Mouse (Mus musculus) C2C12 (cell line): ENCODE measurements around the gene Lhx8. TPM values are rescaled to one million over a fixed set of nuclear protein-coding genes. Genes with fewer than 3 reads are reported as not detected.

Source experiments
- H3K27me3 ChIP-seq: one replicate; pipeline ENCODE4 v1.6.1; 2011; ENCODE audit not compliant: control insufficient read depth, insufficient read depth, insufficient read length
- H3K36me3 ChIP-seq: one replicate; pipeline ENCODE4 v1.6.1; 2011; ENCODE audit not compliant: control insufficient read depth, insufficient read depth
- H3K4me3 ChIP-seq: one replicate; pipeline ENCODE4 v1.5.1; 2011; ENCODE audit warnings: mild to moderate bottlenecking, control low read depth; ENCODE audit not compliant: poor library complexity, insufficient read depth, severe bottlenecking
- H3K79me2 ChIP-seq: one replicate; pipeline ENCODE4 v1.6.1; 2011; ENCODE audit not compliant: control insufficient read depth, insufficient read depth
- H3K79me3 ChIP-seq: one replicate; pipeline ENCODE4 v1.6.1; 2011; ENCODE audit warnings: low read depth, control low read depth
- H3ac ChIP-seq: one replicate; pipeline ENCODE3; 2011; ENCODE audit warnings: low read depth; ENCODE audit not compliant: control insufficient read depth, insufficient read length
- CEBPB ChIP-seq: IDR thresholded peaks from one replicate; pipeline ENCODE4 v1.6.1; 2011; ENCODE audit warnings: low read depth, mild to moderate bottlenecking, control low read depth, moderate library complexity
- CTCF ChIP-seq: IDR thresholded peaks from one replicate; pipeline ENCODE4 v1.5.1; 2011; ENCODE audit not compliant: control insufficient read depth, insufficient read depth, insufficient read length
- FOSL1 ChIP-seq: IDR thresholded peaks from one replicate; pipeline ENCODE4 v1.8.0; 2011; ENCODE audit warnings: mild to moderate bottlenecking, low read length; ENCODE audit not compliant: poor library complexity, insufficient read depth, severe bottlenecking
- MAX ChIP-seq: IDR thresholded peaks from one replicate; pipeline ENCODE4 v1.6.1; 2011; ENCODE audit warnings: mild to moderate bottlenecking, control low read depth
- MYOD1 ChIP-seq: IDR thresholded peaks from one replicate; pipeline ENCODE4 v1.6.1; 2011; ENCODE audit warnings: low read depth; ENCODE audit not compliant: control insufficient read depth, insufficient read length
- MYOG ChIP-seq: IDR thresholded peaks from one replicate; pipeline ENCODE4 v1.6.1; 2011; ENCODE audit not compliant: control insufficient read depth, insufficient read length; ENCODE audit errors: extremely low read depth
- USF1 ChIP-seq: IDR thresholded peaks from one replicate; pipeline ENCODE4 v1.6.1; 2011; ENCODE audit warnings: low read depth, mild to moderate bottlenecking, control low read depth, moderate library complexity
- polyA plus RNA-seq: library from polyadenylated mRNA; unstranded; fragments of >200 nt; fragmentation: generic; extraction: Trizol; gene quantifications from one replicate; pipeline ENCODE4 v1.2.1, GENCODE M21; 2012; ENCODE audit warnings: missing spikeins

Lhx8 gene
- polyA plus RNA-seq, 1 experiment, result not detected

DNA sequence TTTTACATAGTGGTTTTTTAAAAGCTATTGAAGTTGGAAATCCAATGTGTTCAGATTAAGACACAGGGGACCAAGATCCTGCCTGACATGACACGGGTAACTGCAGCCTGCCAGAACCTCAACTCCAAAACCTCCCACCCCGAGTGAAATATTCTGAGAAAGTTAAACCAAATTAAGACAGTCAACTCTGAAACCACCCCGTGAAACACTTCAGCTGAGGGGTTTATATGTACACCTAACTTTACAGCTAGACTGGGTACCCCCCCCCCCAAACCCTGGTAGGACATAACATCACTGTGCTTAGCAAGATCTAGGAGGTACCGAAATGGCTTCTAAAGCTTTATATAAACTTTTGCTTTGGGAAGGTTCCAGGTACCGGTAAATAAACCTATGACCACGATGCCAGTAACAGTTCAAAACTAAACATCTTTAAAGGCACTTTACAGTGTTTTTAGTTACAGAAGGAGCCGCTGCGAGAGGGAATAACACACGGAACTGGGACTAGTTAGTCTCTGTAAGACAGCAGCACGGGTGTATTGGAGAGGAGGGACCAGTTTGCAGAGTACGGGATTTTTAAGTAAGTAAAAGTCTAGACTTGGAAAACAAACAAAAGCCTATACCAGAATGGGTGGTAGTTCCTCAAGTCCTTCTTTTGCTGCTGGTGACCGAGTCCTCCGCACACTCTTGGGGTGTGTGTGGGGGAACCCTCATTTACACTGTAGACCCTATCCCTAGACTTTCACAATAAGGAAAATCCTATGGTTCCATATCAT lies 3.2 kb downstream of the Lhx8 start:
- no peak overlapping the region for H3ac ChIP-seq
- TF ChIP-seq MYOD1 (no peak), MYOG (no peak), FOSL1 (no peak), CEBPB (no peak), USF1 (no peak), CTCF (no peak), MAX (no peak)
- H3K36me3 ChIP-seq, result no peaks in the 10 kb centered on the region
- H3K27me3 ChIP-seq, result peaks cover 35% of the 10 kb centered on the region
- no peak overlapping the region for H3K4me3 ChIP-seq
- no peaks in the 10 kb centered on the region for H3K79me2 ChIP-seq
- H3K79me3 ChIP-seq, result no peaks in the 10 kb centered on the region

DNA sequence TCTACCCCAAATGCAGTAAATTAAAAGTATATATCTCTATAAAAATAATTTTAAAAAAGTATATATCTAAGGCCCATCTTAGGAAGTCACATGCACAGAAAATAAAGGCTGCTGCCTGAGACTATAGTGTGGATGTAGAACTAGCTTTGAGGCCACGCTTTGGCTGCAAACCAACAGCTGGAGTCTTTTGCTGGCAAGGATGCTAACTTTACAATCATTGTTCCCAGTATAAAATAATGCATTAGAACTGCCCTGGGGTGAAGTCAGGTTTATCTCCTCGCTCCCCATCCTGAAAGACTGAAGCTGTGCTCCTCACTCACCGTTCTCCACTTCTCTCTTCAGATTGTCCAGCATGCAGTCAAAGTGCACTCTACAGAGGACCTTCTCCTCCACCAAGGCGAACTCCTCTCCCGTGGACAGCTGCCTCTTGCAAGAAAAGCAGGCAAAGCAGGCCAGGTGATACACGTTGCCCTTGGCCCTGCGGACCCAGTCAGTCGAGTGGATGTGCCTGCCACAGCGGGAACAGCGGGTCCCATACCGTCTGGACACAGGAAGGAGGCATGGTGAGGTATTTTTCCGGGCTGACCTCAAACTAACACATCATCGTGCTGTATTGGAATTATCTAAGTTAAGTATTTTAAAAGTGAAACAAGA lies 8.4 kb downstream of the Lhx8 start:
- TF ChIP-seq MAX, result no peak
- no peak for TF ChIP-seq CTCF
- TF ChIP-seq FOSL1, result no peak
- no peak for TF ChIP-seq MYOD1
- TF ChIP-seq USF1, result no peak
- no peak for TF ChIP-seq MYOG
- no peak for TF ChIP-seq CEBPB
- Histone ChIP-seq H3K27me3 (peaks cover 6% of the 10 kb centered on the region), H3ac (no peak overlapping the region), H3K79me3 (no peaks in the 10 kb centered on the region), H3K36me3 (no peaks in the 10 kb centered on the region), H3K79me2 (no peaks in the 10 kb centered on the region), H3K4me3 (no peak overlapping the region)

GRCm38 (mm10) chr3:154317651-154318248 lies 12.7 kb downstream of the Lhx8 start:
- Histone ChIP-seq H3K27me3 (no peaks in the 10 kb centered on the region), H3K4me3 (no peak overlapping the region), H3K79me3 (no peaks in the 10 kb centered on the region), H3K36me3 (no peaks in the 10 kb centered on the region), H3K79me2 (no peaks in the 10 kb centered on the region), H3ac (no peak overlapping the region)
- TF ChIP-seq MAX, result no peak
- TF ChIP-seq USF1, result no peak
- TF ChIP-seq CEBPB, result no peak
- TF ChIP-seq MYOD1, result no peak
- TF ChIP-seq FOSL1, result no peak
- no peak for TF ChIP-seq CTCF

- H3K79me3 ChIP-seq, result no peaks in the 10 kb centered on the region
- H3K27me3 ChIP-seq, result no peaks in the 10 kb centered on the region
- no peaks in the 10 kb centered on the region for H3K79me2 ChIP-seq
- H3ac ChIP-seq, result no peak overlapping the region
- no peaks in the 10 kb centered on the region for H3K36me3 ChIP-seq
- TF ChIP-seq CTCF, result no peak
- TF ChIP-seq MYOG, result no peak
- no peak for TF ChIP-seq USF1
- no peak for TF ChIP-seq FOSL1
- TF ChIP-seq MYOD1, result no peak
- TF ChIP-seq CEBPB, result no peak
- no peak for TF ChIP-seq MAX
- H3K4me3 ChIP-seq, result no peak overlapping the region
Observed at GRCm38 (mm10) chr3:154305163-154305884, 25.1 kb downstream of the Lhx8 start.

DNA sequence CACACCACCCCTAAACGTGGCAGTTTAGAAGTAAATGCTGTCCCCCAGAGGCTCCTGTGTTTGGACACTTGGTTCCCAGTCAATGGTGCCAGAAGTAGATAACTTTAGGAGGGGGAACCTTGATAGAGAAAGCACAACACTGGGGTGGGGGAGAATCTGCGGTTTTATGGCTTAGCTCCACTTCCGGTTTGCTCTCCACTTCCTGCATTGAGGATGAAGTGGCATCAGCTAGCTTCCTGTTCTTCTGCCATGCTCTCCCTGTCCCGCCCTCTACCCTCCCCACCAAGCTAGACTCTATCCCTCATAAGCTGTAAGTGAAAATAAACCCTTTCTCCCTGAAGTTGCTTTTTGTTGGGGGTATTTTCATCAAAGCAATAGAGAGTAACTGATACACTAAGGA lies 29.4 kb downstream of the Lhx8 start:
- Histone ChIP-seq H3K79me3 (no peaks in the 10 kb centered on the region), H3K27me3 (no peaks in the 10 kb centered on the region), H3K79me2 (no peaks in the 10 kb centered on the region), H3K4me3 (no peak overlapping the region), H3ac (no peak overlapping the region), H3K36me3 (no peaks in the 10 kb centered on the region)
- no peak for TF ChIP-seq CTCF
- no peak for TF ChIP-seq FOSL1
- no peak for TF ChIP-seq USF1
- TF ChIP-seq MYOD1, result no peak
- TF ChIP-seq MAX, result no peak
- TF ChIP-seq CEBPB, result no peak
- TF ChIP-seq MYOG, result no peak
